Mouse (Mus musculus) embryonic facial prominence, embryonic 10.5 days (tissue): ENCODE measurements at regions not wholly inside any gene's neighbourhood (a gene's known extent, or its start where the extent isn't known, plus 50 kb on each side); places are given as distances from the start of the nearest gene placed in this dataset.
"Not testable (repeated sequence)": the region's sequence is repeated elsewhere in the genome, so short reads cannot be mapped to it uniquely, and the experiment has no call there.

Experiments used
- DNase-seq: peaks from one replicate; pipeline ENCODE4 v3.0.0-alpha.2; 2017; ENCODE audit warnings: low spot score
- H3K27ac ChIP-seq: fragments of 300-500 bp; sonication (generic); replicated peaks from 2 replicates; pipeline ENCODE4 v1.5.1; 2016; ENCODE audit warnings: mild to moderate bottlenecking
- H3K27me3 ChIP-seq: fragments of 300-500 bp; sonication (generic); replicated peaks from 2 replicates; pipeline ENCODE4 v1.6.1; 2016; ENCODE audit warnings: low read depth, mild to moderate bottlenecking; ENCODE audit not compliant: poor library complexity, severe bottlenecking
- H3K36me3 ChIP-seq: fragments of 300-500 bp; sonication (generic); replicated peaks from 2 replicates; pipeline ENCODE4 v1.6.1; 2016; ENCODE audit warnings: mild to moderate bottlenecking, moderate library complexity
- H3K4me1 ChIP-seq: fragments of 300-500 bp; sonication (generic); 2 replicates; pipeline ENCODE4 v1.6.1; 2016
- H3K4me3 ChIP-seq: fragments of 300-500 bp; sonication (generic); 2 replicates; pipeline ENCODE4 v1.5.1; 2016; ENCODE audit warnings: mild to moderate bottlenecking, moderate library complexity
- H3K9me3 ChIP-seq: fragments of 300-500 bp; sonication (generic); 2 replicates; pipeline ENCODE4 v1.6.1; 2016; ENCODE audit warnings: mild to moderate bottlenecking
- WGBS: fragments of 180-500 bp; shearing (Covaris S2); methylation state at CpG from one replicate; pipeline ENCODE4 v1.1.7; 2016; 5-methylcytosine and 5-hydroxymethylcytosine counted together

DNA sequence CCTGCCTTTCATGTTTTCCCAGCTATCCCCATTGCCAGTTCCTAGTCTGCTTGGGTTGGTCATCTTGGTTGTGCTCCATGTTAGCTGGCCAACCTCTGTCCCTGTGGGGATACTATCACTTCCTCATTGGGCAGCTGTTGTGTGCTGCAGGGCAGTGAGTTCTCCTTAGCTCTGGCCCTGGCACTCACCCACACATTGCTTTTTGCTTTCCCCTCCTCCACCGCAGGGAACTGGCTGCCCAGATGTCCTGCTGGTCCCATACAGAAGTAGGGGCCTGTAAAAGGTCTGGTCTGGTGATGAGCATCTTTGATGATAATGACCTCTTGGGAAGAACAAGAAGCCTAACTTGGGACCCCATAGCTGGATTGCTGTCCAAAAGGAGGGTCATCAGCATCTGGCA, 308.2 kb upstream of the Gm21863 start:
- not testable (repeated sequence) for H3K27me3 ChIP-seq, H3K36me3 ChIP-seq, DNase-seq, H3K27ac ChIP-seq, H3K4me3 ChIP-seq, H3K4me1 ChIP-seq
- H3K9me3 ChIP-seq: peaks cover 67% of the 10 kb centered on the region
- WGBS: 76% methylated on average over 1 of the region's 1 CpGs

DNA sequence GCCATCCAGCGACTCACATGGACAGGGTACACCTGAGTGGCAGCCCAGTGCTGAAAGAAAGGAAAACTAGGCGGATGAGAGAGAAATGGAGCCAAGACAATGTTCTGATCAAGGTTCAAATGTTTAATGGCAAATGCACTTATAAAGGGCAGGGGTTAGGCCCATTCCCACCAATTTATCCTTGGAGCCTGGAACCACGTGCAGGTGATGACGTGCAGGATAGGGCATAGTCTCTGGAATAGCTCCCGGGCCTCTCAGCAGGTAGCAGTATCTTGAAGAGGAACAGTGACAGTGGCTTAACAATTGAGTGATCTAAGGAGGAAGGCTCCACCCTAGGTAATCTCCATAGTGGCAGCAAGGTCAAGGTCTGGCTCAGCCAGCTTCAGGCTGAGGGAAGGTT, 285.8 kb upstream of the Gm21863 start:
- 84% methylated on average over 5 of the region's 5 CpGs for WGBS
- H3K27me3 ChIP-seq, H3K4me1 ChIP-seq, DNase-seq, H3K4me3 ChIP-seq, H3K27ac ChIP-seq, H3K36me3 ChIP-seq: not testable (repeated sequence)
- H3K9me3 ChIP-seq: peaks cover 53% of the 10 kb centered on the region

DNA sequence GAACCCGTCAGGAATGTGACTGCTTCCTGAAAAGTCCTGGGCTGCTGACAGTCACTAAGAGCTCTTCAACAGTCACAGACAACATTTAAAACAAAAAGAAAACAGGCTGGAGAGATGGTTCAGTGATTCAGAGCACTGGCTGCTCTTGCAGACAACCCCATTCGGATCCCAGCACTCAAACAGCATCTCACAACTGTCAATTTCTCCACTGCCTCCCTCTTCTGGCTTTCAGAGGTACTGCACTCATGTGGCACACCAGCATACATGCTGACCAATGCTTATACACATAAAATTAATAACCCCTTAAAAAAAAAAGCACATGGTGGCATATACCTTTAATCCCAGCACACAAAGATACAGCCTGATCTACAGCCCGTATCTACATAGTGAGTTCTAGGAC, 283.7 kb upstream of the Gm21863 start:
- peaks cover 67% of the 10 kb centered on the region for H3K9me3 ChIP-seq
- DNase-seq, H3K36me3 ChIP-seq, H3K4me1 ChIP-seq, H3K4me3 ChIP-seq, H3K27ac ChIP-seq, H3K27me3 ChIP-seq: not testable (repeated sequence)
- 94% methylated on average over 3 of the region's 3 CpGs for WGBS
